In genomic region chr12:67221329-67222220, GRCm38 (mm10) we compare ENCODE assay signal across 9 mouse cellular contexts. TPM values are rescaled to one million over a fixed set of nuclear protein-coding genes. Genes with fewer than 3 reads are reported as not detected.
DNase-seq lines count a peak whose midpoint lies in the region; ATAC-seq and TF ChIP-seq lines count a peak whose summit lies in the region.
"Had no signal": no experiment of that assay in that cellular context is flagged by ENCODE, and none has a peak within 500 bp of the region (broad histone marks: within the 10 kb centered on the region; RNA-seq: fewer than 3 reads in every experiment).

No protein-coding gene starts in this region.

- peak; percentile 17 for DNase-seq in gastrocnemius, adult 2 months
- DNase-seq in gastrocnemius, adult 18-20 months (ENCODE audit: low spot score), result no peak
- DNase-seq in adrenal gland, postnatal 14 days, result peak; percentile 21
- DNase-seq in hindbrain, embryonic 10.5 days (ENCODE audit: low spot score), result peak; percentile 71
- peak; percentile 49 to 77 for DNase-seq in left cerebral cortex, postnatal 10 days (ENCODE audit: extremely low spot score in 1 of 2, low spot score in 2 of 2)
- DNase-seq in midbrain, postnatal 0 days (ENCODE audit: low spot score), result peak; percentile 71
- no peak for DNase-seq in spleen, adult 12 weeks (ENCODE audit: low spot score)

- ATAC-seq in embryonic facial prominence, embryonic 13.5 days (ENCODE audit: insufficient number of reproducible peaks, insufficient read depth, low FRiP score, low TSS enrichment, low read depth), result peak; percentile 48
- peak; percentile 76 for ATAC-seq in midbrain, postnatal 0 days (ENCODE audit: low FRiP score)

- no peaks in the 10 kb centered on the region for H3K36me3 ChIP-seq in embryonic facial prominence, embryonic 13.5 days
- H3K36me3 ChIP-seq in hindbrain, embryonic 10.5 days, result no peaks in the 10 kb centered on the region
- H3K36me3 ChIP-seq in midbrain, postnatal 0 days (ENCODE audit: insufficient read depth, low read length), result no peaks in the 10 kb centered on the region

- WGBS in embryonic facial prominence, embryonic 13.5 days, result under 1% methylated on average over 76 of the region's 78 CpGs
- WGBS in hindbrain, embryonic 10.5 days, result under 1% methylated on average over 78 of the region's 78 CpGs
- WGBS in midbrain, postnatal 0 days, result under 1% methylated on average over 62 of the region's 78 CpGs

- peak overlapping the region; percentile 69 for H3K4me3 ChIP-seq in gastrocnemius, adult 2 months
- H3K4me3 ChIP-seq in embryonic facial prominence, embryonic 13.5 days, result peak overlapping the region; percentile 65
- H3K4me3 ChIP-seq in hindbrain, embryonic 10.5 days, result peak overlapping the region; percentile 78
- peak overlapping the region; percentile 69 for H3K4me3 ChIP-seq in midbrain, postnatal 0 days (ENCODE audit: low read depth, low read length)

- H3K9ac ChIP-seq in embryonic facial prominence, embryonic 13.5 days, result peak overlapping the region; percentile 74
- H3K9ac ChIP-seq in midbrain, postnatal 0 days (replicated peaks; ENCODE audit: low read length, poor library complexity, severe bottlenecking), result peak overlapping the region; percentile 98

- intact Hi-C loops in gastrocnemius, adult 2 months (cut with DNase I), result no loop called here
- intact Hi-C loops in left cerebral cortex, postnatal 10 days (cut with DNase I), result loop anchor here (10.0 kb wide), 2 partner anchors 1287 to 1817 kb away; no protein-coding TSS in a partner anchor

- H3K4me2 ChIP-seq in embryonic facial prominence, embryonic 13.5 days, result peak overlapping the region; percentile 98
- peak overlapping the region; percentile 67 for H3K4me2 ChIP-seq in midbrain, postnatal 0 days (ENCODE audit: low read depth, low read length, poor library complexity, severe bottlenecking)

- no peak for TF ChIP-seq CTCF in gastrocnemius, adult 2 months (IDR thresholded peaks at IDR 0.05)
- no peak for TF ChIP-seq CTCF in midbrain, postnatal 0 days (IDR thresholded peaks at IDR 0.05)

- no peaks in the 10 kb centered on the region for H3K9me3 ChIP-seq in embryonic facial prominence, embryonic 13.5 days
- no peaks in the 10 kb centered on the region for H3K9me3 ChIP-seq in hindbrain, embryonic 10.5 days
- no peaks in the 10 kb centered on the region for H3K9me3 ChIP-seq in midbrain, postnatal 0 days (ENCODE audit: low read length)

- H3K27ac ChIP-seq in gastrocnemius, adult 2 months, result no peak overlapping the region
- H3K27ac ChIP-seq in embryonic facial prominence, embryonic 13.5 days, result peak overlapping the region; percentile 11; the same call in 1 of the 2 replicates
- peak overlapping the region; percentile 87 for H3K27ac ChIP-seq in hindbrain, embryonic 10.5 days
- peak overlapping the region; percentile 98 for H3K27ac ChIP-seq in midbrain, postnatal 0 days (ENCODE audit: low read depth, low read length)

- H3K4me1 ChIP-seq in embryonic facial prominence, embryonic 13.5 days, result peaks cover 20% of the 10 kb centered on the region
- peaks cover 16% of the 10 kb centered on the region; the same call in 1 of the 2 replicates for H3K4me1 ChIP-seq in hindbrain, embryonic 10.5 days (replicated peaks)
- no peaks in the 10 kb centered on the region for H3K4me1 ChIP-seq in midbrain, postnatal 0 days (ENCODE audit: insufficient read depth, low read length)

- peaks cover 66% of the 10 kb centered on the region for H3K27me3 ChIP-seq in embryonic facial prominence, embryonic 13.5 days
- H3K27me3 ChIP-seq in hindbrain, embryonic 10.5 days (ENCODE audit: insufficient read depth, poor library complexity, severe bottlenecking), result peaks cover 59% of the 10 kb centered on the region
- H3K27me3 ChIP-seq in midbrain, postnatal 0 days (ENCODE audit: insufficient read depth, low read length), result no peaks in the 10 kb centered on the region

RNA-seq across cellular contexts. Expression of gene Mdga2, which starts 0.8 kb away (rescaled TPM):
- total RNA-seq in gastrocnemius, adult 2 months (2021), result under 1 TPM in 1 of 2 experiments, not detected in 1; 0.08 TPM
- not detected for total RNA-seq in gastrocnemius, adult 18-20 months (2021)
- 2.6 and 2.7 TPM in 2 replicates for total RNA-seq in adrenal gland, postnatal 14 days (2021)
- 5.7 and 6.6 TPM in 2 replicates for polyA plus RNA-seq in embryonic facial prominence, embryonic 13.5 days (2015; fragmentation: Nextera tagmentation; extraction: Ambion mirVana)
- 3.6 and 4.4 TPM in 2 replicates for polyA plus RNA-seq in hindbrain, embryonic 10.5 days (2016; fragmentation: Nextera tagmentation; extraction: Ambion mirVana)
- 10 to 100 TPM; 57.7 to 65.1 TPM for total RNA-seq in left cerebral cortex, postnatal 10 days (2021)
- total RNA-seq in midbrain, postnatal 0 days (2014; rRNA removed), result 46.7 and 51.2 TPM in 2 replicates
- 43.4 and 52.9 TPM in 2 replicates for polyA plus RNA-seq in midbrain, postnatal 0 days (2015; fragmentation: Nextera tagmentation; extraction: Ambion mirVana)
- total RNA-seq: hematopoietic stem cell, adult 5-6 weeks had no signal

Comparison
In these comparisons a context has a peak if more than half of its experiments do, and no peak if none do; other contexts are left out.
1. DNase-seq: peak in gastrocnemius, adult 2 months (single experiment), adrenal gland, postnatal 14 days (single experiment), hindbrain, embryonic 10.5 days (single experiment), left cerebral cortex, postnatal 10 days (2 of 2) and midbrain, postnatal 0 days (single experiment); none in gastrocnemius, adult 18-20 months (single experiment) and spleen, adult 12 weeks (single experiment).
2. RNA of gene Mdga2, which starts 0.8 kb away (total RNA-seq): 57.7 to 65.1 TPM in left cerebral cortex, postnatal 10 days and 46.7 to 51.2 TPM in midbrain, postnatal 0 days; 2.6 to 2.7 TPM in adrenal gland, postnatal 14 days, 0.08 TPM in gastrocnemius, adult 2 months and not detected in gastrocnemius, adult 18-20 months; every median in the first group is over 10 times any median in the second.
3. Peak in every context shown above with its lines, with median percentiles within 50 percentile points of each other: H3K4me3 ChIP-seq.